Mouse (Mus musculus) thymus, postnatal 14 days (tissue): ENCODE measurements at regions not wholly inside any gene's neighbourhood (a gene's known extent, or its start where the extent isn't known, plus 50 kb on each side); places are given as distances from the start of the nearest gene placed in this dataset.

Source experiments
- DNase-seq: peaks from one replicate; pipeline ENCODE4 v3.0.0; 2021

DNA sequence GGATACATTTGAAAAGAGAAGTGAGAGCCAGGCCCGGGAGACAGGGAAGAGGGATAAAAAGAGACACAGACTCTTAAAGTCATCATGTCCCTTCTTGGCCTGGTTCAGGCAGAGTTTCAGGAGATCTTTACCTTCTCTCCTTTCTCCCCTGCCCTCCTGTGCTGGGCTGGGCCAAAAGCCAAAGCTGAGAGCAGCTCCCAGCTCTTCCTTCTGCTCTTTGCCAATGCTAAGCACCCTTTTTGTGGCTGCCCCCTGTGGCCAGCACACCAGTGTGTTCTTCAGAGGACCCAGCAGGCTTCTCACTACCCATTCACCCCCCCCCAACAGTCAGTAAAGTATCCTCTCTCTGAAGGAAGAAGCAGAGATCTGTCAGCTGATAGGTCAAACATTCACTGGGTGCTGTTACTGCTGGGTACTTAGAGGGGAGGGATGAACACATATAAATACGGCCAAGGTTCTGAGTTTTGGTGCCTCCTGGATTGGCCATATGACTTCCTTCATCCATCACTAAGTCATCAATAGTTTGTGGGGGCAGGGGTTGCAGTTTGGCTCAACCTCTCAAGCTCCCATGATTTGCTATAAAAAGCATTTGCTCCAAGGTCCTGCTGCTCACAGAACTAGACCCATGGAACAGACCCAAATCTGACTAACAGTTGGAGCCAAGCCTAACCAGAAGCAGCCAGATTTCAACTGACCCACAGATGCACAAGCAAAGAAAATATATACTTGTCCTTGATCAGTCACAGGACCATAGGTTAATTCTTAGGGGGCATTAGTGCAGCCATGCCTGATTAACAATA lies 87.7 kb upstream of the Spdye4c start:
- no peak for DNase-seq

DNA sequence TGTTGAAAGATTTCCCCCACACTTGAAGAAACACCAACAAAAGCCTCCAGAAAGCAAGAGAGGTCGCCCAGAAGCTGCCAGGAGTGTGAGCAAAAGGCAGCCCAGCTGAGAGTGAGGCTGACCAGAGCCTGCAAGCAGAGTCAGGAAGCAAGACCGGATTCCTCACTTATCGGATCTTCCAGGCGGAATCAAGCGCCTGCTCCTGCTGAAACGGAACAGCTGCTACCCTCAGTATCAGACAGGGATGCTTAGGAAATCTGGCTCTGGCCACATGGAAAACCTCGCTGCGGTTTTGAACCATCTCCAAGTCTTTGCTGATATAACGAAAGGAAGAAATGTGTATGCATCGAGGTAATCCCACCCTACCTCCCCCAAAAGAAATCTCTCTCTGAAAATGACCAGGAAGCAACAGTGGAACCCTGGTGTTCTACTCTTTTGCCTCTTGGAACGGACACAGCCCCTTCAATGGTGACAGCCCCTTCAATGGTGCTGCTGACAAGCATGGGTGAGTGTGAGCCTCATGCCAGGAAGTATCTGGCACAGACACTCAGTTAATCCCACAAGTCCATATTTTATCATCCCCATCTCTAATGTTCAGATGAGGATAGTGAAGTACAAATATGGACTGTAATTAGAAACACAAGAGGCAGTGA lies 83.3 kb upstream of the Spdye4c start:
- DNase-seq = no peak

DNA sequence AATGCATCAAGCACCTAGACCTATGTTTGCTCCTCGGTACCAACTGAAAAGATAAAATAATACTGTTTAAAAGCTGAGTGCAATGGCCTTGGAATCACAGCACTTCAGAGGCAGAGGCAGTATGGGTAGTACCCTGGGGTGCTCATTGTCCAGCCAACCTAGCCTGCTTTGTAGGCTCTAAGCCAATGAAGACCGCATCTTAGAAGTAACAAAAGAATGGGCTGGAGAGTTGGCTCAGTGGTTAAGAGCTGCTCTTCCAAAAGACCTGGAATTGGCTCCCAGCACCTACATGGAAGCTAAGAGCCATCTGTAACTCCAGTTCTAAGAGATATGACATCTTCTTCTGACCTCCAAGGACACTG lies 82.8 kb upstream of the Spdye4c start:
- no peak for DNase-seq

DNA sequence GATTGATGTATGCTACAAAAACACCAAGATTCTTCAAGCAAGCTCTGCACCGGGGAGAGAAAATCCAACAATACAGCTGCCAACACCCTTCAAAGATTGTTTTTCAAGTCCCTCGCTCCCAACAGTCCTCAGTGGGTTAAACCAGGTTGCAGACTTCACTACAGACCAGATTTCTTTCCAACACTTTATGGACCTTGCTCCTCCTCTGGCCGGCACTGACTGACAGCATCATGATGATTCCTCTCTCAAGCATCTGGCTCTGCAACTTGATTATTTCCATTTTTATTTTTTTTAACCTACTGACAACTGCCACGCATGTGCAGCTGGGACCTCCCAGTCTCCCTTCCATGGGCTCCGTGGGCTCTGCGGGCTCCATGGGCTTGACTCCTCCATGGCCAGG lies 79.7 kb upstream of the Spdye4c start:
- DNase-seq = no peak

DNA sequence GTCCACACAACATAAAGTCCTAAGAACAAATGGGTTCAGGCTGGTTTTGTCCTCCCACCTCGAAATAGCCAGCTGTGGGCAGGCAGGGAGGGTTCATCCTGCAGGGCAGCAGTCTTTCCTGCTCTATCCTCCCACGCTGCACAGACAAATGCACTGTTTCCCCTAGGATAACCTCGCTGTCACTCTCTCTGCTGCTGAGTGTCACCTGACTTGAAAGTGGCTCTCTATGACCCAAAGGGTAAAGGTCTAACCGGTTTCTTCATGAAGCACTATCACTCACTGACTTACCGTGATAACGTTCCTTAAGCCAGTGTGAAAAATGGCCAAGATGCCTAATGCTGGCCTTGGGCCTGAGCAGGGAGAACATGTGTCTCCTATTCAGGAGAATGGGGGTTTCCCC lies 78.2 kb upstream of the Spdye4c start:
- no peak for DNase-seq

DNA sequence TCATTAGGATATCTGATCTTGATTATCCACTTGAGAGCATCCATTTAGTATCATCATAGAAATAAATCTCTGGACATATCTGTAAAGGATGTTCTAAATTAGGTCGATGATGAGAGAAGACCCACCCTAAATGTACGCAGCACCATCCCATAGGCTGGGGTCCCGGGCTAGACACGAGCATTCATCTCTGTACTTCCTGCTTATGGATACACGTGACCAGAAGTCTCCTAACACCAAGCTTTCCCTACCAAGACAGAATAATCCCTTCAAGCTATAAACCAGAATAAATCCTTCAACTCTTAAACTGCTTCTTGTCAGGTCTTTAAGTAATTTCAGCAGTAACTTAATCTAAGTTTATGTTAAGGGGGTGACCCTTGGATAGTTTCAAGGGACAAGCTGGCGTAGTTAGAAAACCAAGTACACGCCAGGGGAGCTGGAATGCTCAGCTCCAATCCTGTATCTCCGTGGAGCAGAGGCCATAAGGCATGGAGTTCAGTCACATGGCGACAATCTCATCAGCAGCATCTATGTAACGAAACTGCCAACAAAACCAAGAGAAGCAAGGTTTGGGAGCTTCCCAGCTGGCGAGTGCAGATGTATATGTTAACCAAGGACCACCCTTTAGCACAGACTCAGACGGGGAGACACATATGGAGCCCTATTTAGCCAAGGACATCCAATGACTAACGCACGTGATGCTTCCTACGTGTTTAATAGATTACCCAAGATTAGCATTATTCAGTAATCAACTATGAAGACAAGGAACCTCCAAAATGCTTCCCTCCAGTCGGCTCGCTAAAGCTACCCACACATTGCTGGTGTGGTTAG lies 76.3 kb upstream of the Spdye4c start:
- no peak for DNase-seq

DNA sequence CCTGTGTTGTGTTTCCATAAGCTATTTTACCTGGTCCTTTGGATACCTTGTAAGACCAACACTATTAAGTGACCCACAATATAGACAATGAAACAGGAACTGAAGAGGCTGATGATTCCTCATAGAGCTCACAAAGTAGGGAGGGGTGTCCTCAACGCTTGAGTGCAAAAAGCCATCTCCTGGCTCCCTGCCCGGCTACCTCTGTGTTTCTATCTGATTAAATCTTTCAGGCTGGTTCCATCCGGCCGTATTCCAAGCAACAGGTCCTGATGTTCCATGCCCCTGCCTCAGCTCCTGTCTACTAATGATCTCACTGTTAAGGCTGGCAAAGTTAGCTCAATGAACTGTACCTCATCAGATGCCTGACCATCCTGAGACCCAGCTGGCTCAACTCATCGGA lies 75.3 kb upstream of the Spdye4c start:
- DNase-seq = no peak

DNA sequence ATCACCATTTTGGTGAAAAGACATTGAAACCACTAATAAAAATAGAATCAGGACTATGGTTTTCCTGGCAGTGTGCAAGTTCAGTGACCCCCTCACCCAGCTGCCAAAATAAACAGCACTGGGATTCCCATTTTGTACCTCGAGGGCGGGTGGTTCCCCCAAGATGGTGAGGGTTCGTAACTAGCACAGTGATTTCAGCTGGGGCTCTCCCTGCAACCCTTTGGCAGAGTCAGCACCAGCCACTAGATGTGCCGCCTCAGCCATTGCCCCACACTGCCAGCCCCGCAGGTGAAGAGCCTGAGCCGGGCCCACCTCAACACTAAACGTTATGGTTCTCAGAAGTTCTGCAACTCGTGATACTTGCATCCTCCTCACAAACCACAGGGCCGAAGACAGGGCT lies 74.3 kb upstream of the Spdye4c start:
- DNase-seq = no peak

DNA sequence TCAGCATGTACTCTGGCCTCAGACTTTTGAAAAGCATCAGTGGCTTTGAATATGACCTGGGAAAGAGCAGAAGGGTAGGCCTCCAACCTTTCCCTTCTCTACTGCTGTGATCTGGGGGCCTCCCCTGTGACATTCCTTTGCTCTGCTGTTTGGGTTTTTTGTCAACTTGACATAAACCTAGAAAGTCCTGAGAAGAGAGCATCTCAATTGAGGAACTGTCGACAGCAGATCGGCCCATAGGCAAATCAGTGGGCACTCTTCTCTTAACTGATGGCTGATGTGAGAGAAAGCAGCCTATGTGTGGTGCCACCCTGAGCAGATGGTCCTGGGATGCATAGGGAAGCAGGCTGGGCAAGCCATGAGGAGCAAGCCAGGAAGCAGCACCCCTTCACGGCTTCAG lies 72.9 kb upstream of the Spdye4c start:
- DNase-seq = no peak

DNA sequence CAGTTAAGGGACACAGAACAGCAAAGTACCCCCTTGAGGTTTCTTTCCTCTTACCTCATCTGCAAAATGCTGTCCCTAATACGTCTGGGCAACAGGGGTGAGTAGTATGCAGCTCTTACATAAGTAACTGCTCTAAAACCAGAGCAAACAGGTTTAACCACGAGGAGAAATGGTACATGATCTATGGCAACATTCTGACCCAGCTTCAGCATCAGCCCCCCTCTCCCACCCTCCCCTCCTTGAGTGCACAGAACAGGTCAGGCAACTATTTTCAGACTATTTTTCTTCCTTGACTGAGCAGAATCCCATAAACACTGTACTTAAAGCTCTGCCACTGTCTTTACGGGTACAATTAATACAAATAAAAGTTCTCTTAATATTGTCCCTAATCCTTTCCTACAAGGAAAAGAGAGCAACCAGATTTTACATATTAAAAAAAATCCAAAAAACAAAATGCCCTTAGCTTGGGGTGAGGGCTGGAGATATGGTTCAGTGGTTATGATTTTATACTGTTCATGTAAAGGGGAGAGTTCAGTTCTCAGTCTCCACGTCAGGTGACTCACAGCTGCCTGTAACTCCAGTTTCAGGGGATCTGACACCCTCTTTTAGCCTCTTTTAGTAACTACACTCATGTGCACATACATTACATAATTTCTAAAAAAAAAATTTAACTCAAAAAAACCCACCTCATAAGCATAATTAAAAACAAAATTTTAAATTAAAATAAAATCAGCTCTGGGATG lies 69.1 kb upstream of the Spdye4c start:
- DNase-seq = no peak

DNA sequence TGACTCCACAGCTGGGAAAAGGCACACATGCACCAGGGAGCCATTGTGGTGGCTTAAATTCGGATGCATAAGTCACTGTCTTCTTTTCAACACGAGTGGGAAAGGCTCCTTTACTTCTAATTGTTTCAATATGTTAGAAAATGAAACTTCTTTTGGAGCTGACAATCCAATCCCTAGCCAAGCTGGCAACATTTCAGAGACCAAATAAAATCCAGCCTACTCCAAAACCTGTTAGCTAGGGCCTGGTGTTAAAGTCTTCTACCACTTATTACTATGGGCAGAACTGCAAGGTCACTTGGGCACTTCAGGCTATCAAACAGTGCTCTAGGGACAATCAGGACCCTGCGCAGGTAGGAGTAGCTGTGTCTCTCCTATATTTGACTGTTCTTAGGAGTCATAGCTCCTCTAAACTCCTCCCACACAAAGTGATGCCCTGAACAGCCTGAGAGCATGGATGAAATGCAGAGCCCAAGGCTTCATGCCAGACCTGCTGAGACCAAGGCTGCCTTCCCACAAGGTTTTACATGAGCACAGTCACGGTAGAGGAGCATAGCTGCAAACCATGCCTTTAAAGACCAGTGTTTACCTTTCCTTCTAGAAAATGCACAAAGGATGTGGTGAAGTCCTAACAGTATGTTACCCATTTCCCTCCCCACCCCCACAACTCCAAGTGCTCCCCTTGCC lies 67.4 kb upstream of the Spdye4c start:
- DNase-seq = no peak

DNA sequence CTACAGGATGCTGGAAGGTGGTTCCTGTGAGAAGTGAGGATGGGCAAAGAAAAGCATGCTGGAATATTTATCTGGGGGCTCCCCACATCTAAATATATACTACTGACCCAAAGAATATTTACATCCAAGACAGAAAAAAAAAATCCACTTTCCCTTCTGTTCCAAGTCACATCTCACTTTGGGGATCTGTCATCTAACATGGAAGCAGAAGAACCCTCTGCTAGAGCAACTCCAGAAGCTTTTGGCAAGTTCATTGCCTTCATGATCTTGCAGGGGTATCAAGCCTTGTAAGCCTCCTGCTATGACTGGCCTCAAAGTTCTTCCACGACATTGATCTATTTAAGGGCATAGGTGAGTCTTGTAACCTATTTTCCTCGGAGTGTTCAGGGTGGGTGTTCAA lies 64.9 kb upstream of the Spdye4c start:
- no peak for DNase-seq

DNA sequence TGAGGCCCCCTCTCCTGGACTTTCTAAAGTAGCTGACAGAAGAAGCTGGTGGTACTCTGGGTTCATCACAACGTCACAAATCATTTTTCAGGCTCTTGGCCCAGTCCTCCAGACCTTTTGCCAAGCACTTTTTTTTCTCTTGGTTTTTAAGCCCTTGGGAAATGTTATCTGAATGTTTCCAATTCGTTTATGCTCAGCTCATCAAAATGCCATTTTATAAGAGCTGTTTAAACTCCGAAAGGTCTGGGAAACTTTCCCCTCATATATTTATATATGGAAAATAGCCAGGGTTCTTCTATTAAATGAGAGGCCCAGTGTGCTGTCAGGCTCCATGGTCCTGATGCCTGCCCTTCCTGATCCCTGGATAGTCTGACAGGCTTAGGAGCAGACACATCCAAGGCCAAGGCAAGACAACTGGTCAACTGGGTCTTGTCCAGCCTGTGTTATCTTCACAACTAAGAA lies 64.1 kb upstream of the Spdye4c start:
- no peak for DNase-seq

DNA sequence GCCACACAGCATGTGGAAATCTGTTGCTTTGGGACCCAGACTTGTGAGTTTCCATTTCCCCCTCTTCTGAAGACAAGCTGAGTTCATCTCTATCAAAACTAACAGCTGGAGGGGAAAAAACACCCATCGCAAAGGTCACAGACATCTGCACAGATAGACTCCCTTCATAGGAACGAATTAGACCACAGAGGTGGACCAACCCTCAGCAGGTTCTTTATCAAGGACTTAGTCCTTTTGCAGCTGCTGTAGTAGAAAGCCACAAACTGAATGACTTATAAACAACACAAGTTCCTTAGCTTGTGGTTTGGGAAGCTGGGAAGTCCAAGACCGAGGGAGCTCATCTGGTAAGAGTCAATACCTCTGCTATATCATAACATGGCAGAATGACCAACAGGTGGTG lies 54.7 kb upstream of the Spdye4c start:
- no peak for DNase-seq

DNA sequence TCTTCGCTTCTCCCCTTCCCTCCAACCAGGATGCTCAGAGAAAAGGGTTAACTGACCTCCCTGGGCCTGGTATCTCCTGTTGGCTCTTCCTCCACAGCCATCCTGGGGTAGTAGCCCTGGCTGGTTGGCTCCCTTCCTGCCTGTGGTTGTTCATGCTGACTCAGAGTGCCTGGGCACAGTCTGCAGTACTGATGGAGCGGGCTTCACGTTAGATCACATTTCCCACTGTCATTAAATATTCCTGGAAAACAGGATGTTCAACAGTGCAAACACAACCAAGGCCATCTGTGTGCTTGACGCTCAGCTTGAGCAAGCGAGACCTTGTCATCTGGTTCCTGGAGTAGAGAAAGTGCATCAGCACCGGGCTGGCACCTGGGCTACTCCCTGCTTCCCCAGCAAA lies 53.6 kb upstream of the Spdye4c start:
- DNase-seq = no peak

DNA sequence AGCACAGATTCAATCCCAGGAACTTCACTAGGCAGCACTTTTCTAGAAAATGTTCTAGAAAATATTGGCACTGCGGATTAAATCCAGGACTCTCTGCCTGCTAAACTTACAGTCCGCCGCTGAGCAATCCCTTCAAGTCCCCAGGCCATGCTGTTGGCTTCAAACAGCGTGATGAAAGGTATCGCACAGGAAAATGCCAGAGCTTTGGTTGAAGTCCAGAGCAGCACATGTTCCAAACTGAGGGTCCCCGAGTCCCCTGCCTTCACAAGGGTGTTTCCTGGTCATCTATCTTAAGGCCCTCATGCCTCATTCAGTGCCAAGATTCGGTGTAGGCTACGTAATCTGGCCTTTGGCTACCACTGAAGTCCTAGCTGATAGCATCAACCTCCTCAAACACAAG lies 52.3 kb upstream of the Spdye4c start:
- no peak for DNase-seq
